Mouse (Mus musculus) liver, adult 2 months (tissue): ENCODE results near the gene Gm43720.

Experiments
- CTCF ChIP-seq: fragments of 200-500 bp; IDR thresholded peaks from 2 replicates; pipeline ENCODE4 v1.5.1; 2011; ENCODE audit warnings: low read depth, low read length, control low read depth
- POLR2A ChIP-seq: fragments of 200-500 bp; IDR thresholded peaks from 2 replicates; pipeline ENCODE4 v1.6.1; 2011; ENCODE audit warnings: low read length, control low read depth; ENCODE audit not compliant: insufficient read depth; ENCODE audit errors: extremely low read depth

DNA sequence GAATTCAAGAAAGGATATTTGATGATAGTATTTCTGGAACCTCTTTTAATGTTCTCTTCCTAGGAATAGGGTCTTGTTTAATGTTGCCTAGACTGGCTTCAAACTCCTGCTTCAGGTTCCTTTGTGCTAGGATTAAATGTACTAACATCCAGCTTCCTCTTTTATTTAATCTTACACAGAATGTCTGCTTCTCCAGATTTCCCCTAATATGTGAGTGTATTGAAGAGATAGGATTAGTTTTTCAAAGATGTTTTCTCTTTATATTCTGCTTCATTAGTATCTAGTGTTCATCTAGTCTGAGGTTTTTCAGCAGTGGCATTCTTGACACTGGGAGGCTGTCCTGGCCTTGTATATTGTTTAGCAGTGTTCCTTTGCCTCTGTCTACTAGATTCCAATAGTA is 14.4 kb upstream of the Gm43720 start:
- no peak for TF ChIP-seq CTCF
- TF ChIP-seq POLR2A: no peak
